Mouse (Mus musculus): ENCODE results near the gene Men1. TPM values are rescaled to one million over a fixed set of nuclear protein-coding genes. Genes with fewer than 3 reads are reported as not detected.
A peak's percentile ranks its signal among the peaks of the same experiment; 100 is the strongest.
"Not testable (repeated sequence)": the region's sequence is repeated elsewhere in the genome, so short reads cannot be mapped to it uniquely, and the experiment has no call there.

Gene Men1
- total RNA-seq, 1 experiment from 2014 or later = 60.1 TPM

DNA sequence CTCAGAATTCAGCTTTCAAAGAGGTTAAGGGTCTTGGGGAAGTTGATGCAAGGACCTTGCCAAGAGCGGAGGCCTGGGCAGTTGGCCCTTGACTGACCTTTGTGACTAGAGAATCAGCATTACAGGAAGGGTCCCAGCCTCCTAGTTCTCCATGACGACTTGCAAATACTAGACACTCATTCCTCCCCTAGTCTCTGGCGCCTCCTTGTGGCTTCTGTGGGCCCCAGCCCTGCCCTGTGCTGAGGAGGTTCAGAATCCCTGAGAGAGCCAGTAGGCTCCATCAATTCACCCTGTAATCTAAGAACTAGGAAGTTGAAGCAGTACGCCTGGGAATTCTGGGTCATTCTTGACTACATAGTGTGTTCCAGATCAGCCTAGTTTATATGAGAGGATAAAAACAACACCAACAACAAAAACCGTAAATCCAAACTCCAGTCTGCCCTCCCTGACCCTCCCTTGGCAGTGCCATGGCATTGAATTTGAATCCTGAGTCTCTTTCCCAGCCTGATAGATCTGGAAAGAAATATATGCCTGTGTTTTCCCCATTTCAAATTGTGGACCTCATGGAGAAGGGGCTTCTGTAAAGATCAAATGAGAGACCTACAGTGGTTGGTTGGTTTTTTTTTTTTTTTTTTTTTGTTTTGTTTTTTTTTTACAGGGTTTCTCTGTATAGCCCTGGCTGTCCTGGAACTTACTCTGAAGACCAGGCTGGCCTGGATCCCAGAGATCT is 29.8 kb upstream of the Men1 start:
- DNase-seq = peak; percentile 92

DNA sequence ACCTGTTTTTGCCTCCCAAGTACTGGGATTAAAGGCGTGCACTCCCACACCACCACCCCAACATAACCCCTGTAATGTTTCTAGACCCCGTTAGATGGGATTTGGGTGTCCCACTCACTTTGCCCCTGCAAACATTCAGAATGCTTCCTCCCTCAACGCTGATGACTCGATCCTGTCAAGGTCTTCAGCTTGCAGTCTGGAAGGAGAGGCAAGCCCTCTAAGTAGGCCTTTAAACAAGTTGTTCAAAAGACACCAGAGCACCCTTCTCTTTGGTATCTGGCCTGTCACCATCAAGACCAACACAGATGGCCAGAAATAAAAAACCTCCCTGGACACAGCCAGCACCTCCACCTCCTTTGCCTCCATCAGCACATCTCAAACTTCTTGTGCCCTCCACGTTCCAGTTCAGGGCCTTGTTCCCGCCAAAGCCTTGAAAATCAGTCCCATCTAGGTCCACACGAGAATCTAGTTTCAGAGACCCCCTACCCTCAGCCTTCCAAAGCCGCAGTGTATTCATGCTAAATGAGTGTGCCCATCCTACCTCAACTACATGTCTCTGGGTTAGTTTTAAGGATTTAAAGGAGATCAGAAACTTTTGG is 29.2 kb upstream of the Men1 start:
- no peak for DNase-seq

DNA sequence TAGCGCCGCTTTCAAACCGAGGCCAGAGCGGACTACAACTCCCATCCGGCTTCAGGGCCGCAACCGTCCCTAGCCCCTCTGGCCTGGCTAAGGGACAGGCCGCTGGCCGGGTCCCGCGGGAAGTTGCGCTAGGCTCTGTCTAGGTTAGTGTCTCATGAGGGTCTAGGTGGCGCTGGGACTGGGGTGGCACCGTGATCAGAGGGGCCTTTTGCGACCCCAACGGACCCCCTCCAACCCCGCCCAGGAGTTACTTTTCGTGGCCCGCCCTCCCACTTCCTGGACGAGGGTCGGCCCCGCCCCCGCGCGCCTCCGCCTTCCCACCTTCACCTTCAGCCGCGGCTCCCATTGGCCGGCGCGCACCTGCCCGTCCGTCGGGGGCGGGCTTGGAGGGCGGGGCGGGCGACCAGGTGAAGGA is 28.6 kb upstream of the Men1 start, which contains the start of gene Cdc42bpg:
Cdc42bpg (plus strand) TSS at position 320 of the 415 bp plus-strand sequence.
- peak; percentile 93 for DNase-seq

DNA sequence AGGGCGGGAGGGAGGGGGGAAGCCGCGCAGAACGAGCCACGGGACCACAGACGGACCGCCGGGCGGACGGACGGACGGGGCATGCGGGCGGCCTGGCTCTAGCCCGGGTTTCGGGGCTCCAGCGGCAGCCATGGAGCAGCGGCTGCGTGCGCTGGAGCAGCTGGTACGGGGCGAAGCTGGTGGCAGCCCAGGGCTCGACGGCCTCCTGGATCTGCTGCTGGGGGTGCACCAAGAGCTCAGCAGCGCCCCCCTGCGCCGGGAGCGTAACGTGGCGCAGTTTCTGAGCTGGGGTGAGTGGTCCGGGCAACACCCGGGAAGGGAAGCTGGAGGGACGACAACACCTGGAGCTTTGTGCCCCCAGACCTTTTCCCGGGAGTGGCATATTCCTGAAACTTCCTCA is 28.2 kb upstream of the Men1 start:
- DNase-seq = peak; percentile 81

DNA sequence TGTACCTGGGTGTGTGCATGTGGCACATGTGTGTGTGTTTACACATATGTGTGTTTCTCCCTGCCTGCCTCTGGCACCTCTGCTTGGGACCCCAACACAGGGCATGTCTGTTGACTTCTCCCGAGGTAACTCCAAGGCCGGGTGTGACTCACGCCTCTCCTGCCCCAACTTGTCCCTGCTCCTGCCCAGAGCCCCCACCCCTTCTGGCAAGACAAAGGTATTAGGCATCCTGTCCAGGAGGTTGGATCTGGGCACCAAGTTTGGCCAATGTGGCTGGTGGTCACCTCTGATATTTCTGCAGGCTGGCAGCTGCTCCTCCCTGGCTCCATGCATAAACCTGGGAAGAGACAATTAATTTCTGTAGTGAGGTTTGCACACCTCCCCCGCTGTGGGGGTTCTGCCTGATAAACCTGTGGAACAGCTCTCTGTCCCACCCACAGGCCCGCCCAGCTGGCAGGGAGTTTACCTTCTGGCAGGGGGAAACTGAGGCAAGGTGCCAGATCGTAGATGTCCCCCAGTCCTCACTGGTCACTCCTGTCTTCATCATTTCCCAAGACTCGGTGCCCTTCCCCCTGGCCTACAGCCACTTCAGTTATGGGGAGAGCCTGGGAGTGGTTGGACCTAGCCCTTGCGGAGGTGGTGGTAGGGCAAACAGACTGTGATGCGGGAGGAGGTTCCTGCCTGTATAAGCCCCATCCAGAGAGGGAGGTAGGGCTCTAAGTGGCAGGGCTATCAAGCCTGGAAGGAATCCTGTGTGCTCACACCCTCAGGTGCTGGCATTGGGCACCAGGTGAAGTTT is 26.8 kb upstream of the Men1 start:
- peak; percentile 61 for DNase-seq

DNA sequence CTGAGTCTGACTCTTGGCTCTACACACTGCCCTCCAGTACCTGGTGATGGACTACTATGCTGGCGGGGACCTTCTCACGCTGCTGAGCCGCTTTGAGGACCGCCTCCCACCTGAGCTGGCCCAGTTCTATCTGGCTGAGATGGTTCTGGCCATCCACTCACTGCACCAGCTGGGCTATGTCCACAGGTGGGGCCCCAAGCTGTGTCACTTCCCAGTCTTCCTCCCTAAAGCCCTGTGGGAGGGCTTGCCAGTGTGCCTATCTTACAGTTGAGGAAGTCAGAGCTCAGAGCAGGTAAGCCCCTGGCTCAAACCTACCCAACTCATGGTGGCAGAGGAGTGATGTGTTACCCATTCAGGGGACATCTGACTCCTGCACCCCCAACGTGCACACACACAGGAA is 24.6 kb upstream of the Men1 start:
- DNase-seq = no peak

DNA sequence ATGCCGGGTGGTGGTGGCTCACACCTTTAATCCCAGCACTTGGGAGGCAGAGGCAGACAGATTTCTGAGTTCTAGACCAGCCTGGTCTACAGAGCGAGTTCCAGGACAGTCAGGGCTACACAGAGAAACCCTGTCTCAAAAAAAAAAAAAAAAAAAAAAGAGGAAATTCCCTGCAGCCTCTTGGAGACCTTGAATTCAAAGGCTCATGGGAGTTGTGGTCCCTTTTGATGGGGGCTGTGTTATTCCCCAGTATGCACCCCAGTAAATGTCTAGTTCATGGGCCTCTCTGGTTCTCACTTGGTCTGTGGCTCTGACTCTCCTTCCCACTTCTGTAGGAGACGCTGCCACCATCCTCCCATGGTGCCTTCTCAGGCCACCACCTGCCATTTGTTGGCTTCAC is 23.0 kb upstream of the Men1 start:
- not testable (repeated sequence) for DNase-seq

DNA sequence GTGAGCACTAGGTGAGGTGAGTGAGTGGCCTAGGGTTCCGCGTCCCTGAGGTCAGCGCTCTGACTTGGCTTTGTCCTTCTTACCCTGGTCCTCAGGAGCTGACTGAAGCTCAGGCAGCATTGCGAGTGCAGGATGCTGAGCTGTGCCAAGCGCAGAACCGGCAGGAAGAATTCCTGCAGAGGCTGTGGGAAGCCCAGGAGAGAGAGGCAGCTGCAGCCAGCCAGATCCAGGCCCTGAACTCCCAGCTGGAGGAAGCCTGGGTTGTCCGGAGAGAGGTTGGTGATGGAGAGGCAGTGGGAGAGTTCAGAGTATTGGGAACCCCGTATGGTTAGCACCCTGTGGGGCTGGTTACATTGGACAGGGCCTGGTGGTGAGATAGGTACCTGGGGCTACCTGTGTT is 21.0 kb upstream of the Men1 start:
- DNase-seq = no peak

DNA sequence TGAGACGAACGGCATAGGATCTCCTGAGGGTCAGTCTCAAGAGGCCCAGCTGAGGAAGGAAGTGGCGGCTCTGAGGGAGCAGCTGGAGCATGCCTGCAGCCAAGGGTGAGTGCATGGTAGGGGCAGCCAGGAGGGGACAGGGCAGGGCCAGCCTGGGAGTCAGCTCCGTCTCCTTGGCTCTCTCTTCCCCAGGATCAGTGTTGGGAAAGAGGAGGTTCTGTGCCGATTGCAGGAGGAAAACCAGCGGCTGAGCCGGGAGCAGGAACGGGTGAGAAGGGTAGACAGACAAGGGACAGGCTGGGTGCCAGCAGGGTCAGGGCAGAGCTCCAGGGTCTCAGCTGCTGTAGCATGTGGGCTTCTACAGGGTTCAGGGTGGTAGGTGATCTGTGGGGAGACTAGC is 20.3 kb upstream of the Men1 start:
- no peak for DNase-seq

DNA sequence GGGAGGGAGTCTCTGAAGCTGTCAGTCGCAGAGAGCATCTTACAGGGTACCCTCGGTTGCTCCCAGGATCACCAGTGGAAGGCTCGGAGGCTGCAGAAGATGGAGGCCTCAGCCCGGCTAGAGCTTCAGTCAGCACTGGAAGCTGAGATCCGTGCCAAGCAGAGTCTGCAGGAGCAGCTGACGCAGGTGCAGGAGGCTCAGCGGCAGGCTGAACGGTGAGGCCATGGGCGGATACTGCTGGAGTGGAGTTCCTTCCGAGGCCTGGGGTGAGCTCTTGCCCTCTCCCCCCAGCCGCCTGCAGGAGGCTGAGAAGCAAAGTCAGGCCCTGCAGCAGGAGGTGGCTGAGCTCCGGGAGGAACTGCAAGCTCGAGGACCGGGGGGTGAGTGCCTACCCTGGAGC is 19.2 kb upstream of the Men1 start:
- no peak for DNase-seq

DNA sequence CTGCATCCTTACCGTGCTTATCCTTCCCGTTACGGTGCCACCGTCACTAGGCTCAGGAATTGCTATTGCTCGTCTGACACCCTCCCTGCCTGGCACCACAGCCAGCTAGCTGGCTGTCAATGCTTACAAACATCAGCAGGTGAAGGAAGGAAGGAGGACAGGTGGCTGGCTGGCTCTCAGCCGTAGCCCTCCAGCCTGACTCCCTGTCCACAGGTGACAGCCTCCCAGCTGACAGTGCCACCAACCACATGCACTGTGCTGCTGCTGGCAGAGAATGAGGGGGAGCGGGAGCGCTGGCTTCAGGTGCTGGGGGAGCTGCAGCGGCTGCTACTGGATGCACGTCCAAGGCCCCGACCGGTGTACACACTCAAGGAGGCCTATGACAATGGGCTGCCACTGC is 16.6 kb upstream of the Men1 start:
- DNase-seq = no peak

DNA sequence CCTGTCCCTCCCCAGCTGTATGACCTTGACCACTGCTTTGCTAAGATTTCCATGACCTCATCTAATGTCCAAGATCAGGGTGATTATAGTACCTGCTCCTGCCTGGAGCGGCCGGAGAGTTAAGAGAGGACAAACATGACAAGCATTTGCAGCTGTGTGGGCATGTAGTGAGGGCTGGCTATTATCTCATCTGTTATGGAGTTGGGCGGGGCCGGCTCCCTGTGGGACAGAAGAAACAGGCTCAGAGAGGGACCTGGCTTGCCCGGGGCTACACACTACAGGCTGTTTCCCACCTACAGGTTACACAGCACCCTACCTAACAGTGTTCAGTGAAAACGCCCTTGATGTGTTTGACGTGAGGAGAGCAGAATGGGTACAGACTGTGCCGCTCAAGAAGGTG is 13.4 kb upstream of the Men1 start:
- DNase-seq = no peak

DNA sequence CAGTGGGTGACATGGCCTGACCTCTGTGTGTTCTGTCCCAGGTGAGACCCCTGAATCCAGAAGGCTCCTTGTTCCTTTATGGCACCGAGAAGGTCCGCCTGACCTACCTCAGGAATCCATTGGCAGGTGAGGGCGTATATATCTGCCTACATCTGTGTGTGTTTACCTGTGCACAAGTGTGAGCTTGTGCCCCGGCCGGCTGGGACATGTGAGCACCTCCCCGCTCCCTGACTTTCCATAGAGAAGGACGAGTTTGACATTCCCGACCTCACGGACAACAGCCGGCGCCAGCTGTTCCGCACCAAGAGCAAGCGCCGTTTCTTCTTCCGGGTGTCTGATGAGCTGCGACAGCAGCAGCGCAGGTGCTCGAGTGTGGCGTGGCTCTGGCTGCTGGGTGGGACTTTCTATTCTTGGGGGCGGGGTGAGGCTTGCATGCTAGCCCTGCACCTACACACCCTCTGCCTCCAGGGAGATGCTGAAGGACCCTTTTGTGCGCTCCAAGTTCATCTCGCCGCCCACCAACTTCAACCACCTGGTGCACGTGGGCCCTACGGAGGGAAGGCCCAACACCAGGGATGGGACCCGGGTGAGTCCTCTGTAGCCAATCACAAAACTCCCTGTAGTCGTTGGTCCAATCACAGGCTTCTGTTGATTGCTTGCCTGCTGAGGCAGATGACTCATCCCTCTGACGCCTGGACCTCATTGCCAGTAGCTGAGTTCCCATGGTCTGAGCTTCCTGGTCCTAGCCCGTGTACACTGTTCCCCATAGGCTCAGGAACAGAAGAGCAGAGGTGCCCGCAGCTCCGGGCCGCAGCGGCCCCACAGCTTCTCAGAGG is 12.8 kb upstream of the Men1 start:
- peak; percentile 54 for DNase-seq

DNA sequence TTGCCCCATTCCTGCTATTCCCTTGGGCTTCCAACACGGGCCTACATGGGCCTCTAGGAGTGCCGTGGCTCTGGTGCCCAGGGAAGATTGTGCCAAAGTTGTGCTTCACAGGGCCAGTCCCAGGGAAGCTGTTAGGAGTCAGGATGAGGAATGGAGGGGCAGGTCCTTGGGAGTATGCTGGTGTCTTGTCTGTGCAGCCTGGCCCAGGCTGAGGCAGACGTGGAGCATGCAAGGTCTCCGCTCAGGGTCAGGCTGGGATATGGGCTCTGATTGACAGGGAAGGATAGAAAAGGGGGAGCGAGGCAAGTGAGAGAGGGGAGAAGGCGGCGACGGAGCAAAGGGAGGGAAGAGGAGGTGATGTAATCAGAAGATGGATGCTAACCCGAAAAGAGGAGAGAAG is 10.0 kb upstream of the Men1 start:
- DNase-seq = no peak

DNA sequence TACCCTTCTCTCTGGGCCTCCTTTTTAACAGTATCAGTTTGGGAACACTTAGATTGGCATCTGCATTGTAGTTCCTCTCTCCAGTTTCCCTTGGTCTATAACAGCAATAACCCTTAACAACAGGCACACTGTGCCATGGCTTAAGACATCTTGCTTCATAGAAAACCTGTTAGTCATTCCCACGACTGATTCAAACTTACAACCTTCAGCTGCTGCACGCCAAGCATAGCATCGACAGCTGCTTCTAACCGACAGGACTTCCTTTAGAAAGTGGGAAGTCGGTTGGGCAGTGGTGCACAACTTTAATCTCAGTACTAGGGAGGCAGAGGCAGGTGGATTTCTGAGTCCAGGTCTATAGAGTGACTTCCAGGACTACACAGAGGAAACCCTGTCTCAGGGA is 3.6 kb upstream of the Men1 start:
- no peak for DNase-seq

DNA sequence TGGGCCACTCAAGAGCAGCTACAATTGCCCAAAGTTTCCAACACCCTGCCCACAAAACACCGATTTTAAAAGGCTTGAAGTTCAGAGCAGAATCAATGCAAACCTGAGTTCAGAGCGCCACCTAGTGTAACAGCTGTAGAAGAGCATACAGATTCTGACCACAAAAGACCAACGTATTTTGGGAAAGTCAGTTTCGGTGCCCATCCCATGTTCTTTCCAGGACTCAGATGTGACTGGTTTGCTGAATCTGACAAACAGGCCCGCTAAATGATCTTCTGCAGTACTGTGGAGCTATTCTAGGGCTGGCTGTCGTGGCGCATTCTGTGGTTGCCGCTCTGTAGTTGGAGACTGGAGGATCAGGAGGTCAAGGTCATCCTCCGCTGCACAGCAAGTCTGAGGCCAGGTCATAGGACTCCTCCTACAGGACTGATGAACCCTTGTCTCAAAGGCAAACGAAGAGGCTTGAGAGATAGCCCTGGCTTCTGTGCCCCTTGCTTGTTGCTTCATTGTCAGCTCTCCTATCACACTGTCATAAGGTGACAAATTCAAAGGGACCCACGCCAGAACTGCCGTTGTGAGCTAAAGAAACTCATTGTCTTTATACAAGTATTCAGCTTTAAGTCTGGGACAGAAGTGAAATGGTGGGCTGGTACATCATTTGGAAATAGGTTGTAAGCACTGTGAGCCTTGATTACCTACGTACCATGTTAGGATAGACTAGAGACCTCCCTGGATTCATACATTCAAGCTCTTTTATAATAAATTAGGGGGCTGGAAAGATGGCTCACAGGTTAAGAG is 2.9 kb upstream of the Men1 start:
- peak; percentile 50 for DNase-seq

DNA sequence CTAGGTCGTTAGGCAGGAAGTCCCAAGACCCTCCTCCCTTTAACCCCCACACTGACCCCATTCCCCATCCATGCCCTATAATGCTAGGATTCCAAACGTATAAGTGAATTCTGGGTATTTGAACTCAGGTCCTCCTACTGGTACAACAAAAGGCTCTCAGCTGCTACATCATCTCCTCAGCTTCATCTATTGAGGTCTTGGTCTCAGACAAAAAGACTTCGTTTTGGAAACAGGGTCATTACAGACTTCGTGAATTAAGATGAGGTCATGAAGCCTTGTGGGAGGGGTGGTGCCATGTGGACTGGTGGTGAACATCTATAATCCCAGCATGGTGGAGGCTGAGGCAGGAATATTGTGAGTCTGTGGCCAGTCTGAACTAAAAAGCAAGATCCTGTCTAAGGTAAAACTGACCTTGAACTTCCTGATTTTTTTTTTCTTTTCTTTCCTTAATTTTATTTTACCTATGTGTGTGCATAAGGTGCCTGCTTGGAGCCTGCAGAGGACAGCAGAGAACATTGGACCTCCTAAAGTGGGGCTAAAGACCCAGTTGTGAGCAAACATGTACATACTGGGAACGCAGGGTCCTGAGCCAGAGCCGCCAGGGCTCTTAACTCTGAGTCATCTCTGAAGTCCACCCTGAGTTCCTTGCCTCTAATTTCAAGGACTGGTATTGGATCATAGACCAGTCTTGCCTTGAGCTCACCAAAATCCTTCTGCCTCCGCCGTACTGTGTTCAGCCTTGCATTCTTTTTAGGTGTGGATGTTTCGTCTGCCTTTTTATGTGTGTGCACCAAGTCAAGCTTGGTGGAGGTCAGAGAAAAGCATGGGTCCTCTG is 801 bp upstream of the Men1 start:
- DNase-seq = no peak

DNA sequence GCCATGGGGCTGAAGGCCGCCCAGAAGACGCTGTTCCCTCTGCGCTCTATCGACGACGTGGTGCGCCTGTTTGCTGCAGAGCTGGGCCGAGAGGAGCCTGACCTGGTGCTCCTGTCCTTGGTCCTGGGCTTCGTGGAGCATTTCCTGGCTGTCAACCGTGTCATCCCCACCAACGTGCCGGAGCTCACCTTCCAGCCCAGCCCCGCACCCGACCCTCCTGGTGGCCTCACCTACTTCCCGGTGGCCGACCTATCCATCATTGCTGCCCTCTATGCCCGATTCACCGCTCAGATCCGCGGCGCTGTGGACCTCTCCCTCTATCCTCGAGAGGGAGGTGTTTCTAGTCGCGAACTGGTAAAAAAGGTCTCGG is 664 bp downstream of the Men1 start:
- DNase-seq = no peak

DNA sequence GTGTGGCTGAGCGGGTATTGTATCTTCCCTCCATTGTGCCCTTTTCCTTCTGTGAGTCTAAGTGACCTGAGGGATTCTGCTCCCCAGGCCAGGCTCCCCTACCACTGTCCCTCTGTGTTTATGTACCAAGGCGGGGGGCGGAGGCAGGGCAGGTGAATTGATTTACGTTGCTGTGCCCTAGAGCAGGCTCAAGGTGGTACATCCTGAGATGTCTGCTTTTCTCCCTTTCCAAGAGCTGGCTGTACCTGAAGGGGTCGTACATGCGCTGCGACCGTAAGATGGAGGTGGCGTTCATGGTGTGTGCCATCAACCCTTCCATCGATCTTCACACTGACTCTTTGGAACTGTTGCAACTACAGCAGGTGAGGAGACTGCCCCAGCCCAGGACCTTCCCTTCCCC is 2.1 kb downstream of the Men1 start:
- no peak for DNase-seq

DNA sequence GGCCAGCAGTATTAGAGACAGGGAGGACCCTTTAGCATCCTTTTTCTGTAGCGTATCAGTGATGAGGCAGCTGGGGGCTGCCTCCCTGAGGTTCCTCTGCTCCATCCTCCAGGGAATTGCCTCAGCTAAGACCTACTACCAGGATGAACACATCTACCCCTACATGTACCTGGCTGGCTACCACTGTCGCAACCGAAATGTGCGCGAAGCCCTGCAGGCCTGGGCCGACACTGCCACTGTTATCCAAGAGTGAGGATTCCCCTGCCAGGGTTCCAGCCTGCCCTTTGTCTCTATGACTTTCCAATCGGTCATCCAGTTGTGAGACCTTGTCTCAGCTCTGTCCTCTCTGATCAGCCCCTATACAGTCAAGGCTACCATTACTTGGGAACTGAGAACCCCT is 3.4 kb downstream of the Men1 start:
- DNase-seq = no peak

DNA sequence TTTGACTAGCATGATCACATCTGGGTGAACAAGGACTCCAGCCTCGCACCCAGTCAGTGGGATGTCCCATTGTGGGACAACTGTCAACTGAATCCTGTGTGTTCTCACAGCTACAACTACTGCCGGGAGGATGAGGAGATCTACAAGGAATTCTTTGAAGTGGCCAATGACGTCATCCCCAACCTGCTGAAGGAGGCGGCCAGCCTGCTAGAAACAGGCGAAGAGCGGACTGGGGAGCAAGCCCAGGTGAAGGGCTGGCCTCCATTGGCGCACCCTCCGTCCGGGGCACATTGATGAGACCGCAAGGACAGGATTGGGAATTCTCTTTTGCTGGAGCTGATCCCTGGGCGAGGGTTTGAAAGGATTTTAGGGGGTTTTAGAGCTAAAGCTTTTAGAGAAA is 3.9 kb downstream of the Men1 start:
- no peak for DNase-seq
